Mouse (Mus musculus) ES-Bruce4 (cell line): ENCODE measurements around the gene Atad2b. TPM values are rescaled to one million over a fixed set of nuclear protein-coding genes. Genes with fewer than 3 reads are reported as not detected.

Source experiments
- H3K27ac ChIP-seq: 2 replicates; pipeline ENCODE4 v1.5.1; 2012; ENCODE audit warnings: low read length, inconsistent platforms; ENCODE audit not compliant: insufficient read depth
- H3K27me3 ChIP-seq: 2 replicates; pipeline ENCODE4 v1.6.1; 2012; ENCODE audit warnings: mild to moderate bottlenecking, low read length, inconsistent platforms; ENCODE audit not compliant: control insufficient read depth, poor library complexity, insufficient read depth, severe bottlenecking
- H3K36me3 ChIP-seq: 2 replicates; pipeline ENCODE4 v1.6.1; 2012; ENCODE audit warnings: inconsistent platforms, mild to moderate bottlenecking, low read length, moderate library complexity; ENCODE audit not compliant: control insufficient read depth, poor library complexity, insufficient read depth, severe bottlenecking
- H3K4me1 ChIP-seq: one replicate; pipeline ENCODE4 v1.8.1; 2011; ENCODE audit warnings: low read length; ENCODE audit not compliant: control insufficient read depth, insufficient read depth
- H3K4me3 ChIP-seq: 2 replicates; pipeline ENCODE4 v1.5.1; 2011; ENCODE audit warnings: low read depth, mild to moderate bottlenecking, low read length
- H3K9ac ChIP-seq: 2 replicates; pipeline ENCODE4 v1.6.1; 2012; ENCODE audit warnings: low read depth, mild to moderate bottlenecking, inconsistent platforms; ENCODE audit not compliant: poor library complexity, severe bottlenecking
- H3K9me3 ChIP-seq: replicated peaks from 2 replicates; pipeline ENCODE4 v1.6.1; 2012; ENCODE audit warnings: mild to moderate bottlenecking, low read length, inconsistent platforms; ENCODE audit not compliant: control insufficient read depth, poor library complexity, insufficient read depth, severe bottlenecking
- CTCF ChIP-seq: IDR thresholded peaks from one replicate; pipeline ENCODE4 v1.8.1; 2011; ENCODE audit warnings: low read depth, low read length
- EP300 ChIP-seq: IDR thresholded peaks from 2 replicates; pipeline ENCODE4 v1.6.1; 2011; ENCODE audit warnings: low read depth, low read length; ENCODE audit not compliant: insufficient read depth
- POLR2A ChIP-seq: IDR thresholded peaks from one replicate; pipeline ENCODE4 v1.8.1; 2011; ENCODE audit warnings: low read length; ENCODE audit not compliant: insufficient read depth
- polyA plus RNA-seq: library from polyadenylated mRNA; stranded (reverse); fragments of >200 nt; gene quantifications from 2 replicates; pipeline ENCODE4 v1.2.4, GENCODE M21; 2011; ENCODE audit warnings: low read depth; ENCODE audit not compliant: missing spikeins, insufficient read depth, insufficient read length

The Atad2b gene
- polyA plus RNA-seq, 1 experiment: 34.1 TPM

DNA sequence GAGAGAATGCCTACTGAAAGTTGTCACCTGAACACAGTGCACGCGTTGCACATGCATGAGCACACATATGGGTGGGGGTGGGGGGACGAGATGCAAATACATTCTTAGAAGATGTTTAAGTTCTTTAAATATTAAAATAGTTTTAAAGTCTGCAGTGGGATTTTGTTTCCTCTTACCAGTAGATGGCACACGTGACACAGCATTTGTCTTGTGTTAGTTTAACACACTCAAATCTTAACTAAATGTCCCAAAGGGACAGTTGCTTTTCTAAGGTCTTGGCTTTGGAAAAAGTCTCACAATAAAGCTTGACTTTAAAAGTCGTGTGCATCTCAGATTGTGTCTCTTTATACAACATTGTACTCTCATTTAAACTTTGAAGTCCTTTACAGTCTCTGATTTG, 111.9 kb downstream of the Atad2b start:
- Histone ChIP-seq H3K9ac (no peak overlapping the region), H3K4me3 (no peak overlapping the region), H3K9me3 (no peaks in the 10 kb centered on the region), H3K36me3 (peaks cover 5% of the 10 kb centered on the region; the same call in 1 of the 2 replicates), H3K27ac (no peak overlapping the region), H3K4me1 (no peaks in the 10 kb centered on the region), H3K27me3 (no peaks in the 10 kb centered on the region)
- TF ChIP-seq POLR2A (no peak), CTCF (no peak), EP300 (no peak)

DNA sequence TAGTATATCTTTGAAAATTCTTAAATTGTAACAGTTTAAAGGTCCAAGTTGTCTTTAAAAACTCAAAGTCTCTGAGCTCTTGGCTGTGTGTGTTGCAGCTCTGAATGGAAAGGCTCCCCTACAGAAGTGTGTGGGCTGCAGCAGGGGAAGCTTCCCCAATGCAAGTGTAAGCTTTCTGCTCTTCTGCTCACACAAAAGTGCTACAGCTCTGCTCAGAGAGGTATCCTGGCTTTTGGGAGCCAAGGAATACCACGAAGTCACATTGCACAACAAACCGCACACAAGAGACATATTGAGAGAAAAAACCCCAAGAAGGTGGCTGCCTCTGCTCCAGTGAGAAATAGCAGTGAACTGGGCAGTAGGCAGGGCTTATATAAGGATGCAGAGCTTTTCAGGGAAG, 120.9 kb downstream of the Atad2b start:
- no peak for TF ChIP-seq EP300
- TF ChIP-seq CTCF: no peak
- no peak for TF ChIP-seq POLR2A
- H3K4me1 ChIP-seq: no peaks in the 10 kb centered on the region
- no peak overlapping the region for H3K4me3 ChIP-seq
- H3K27ac ChIP-seq: no peak overlapping the region
- H3K36me3 ChIP-seq: no peaks in the 10 kb centered on the region; the same call in 1 of the 2 replicates
- no peaks in the 10 kb centered on the region for H3K9me3 ChIP-seq
- no peaks in the 10 kb centered on the region for H3K27me3 ChIP-seq
- H3K9ac ChIP-seq: no peak overlapping the region

DNA sequence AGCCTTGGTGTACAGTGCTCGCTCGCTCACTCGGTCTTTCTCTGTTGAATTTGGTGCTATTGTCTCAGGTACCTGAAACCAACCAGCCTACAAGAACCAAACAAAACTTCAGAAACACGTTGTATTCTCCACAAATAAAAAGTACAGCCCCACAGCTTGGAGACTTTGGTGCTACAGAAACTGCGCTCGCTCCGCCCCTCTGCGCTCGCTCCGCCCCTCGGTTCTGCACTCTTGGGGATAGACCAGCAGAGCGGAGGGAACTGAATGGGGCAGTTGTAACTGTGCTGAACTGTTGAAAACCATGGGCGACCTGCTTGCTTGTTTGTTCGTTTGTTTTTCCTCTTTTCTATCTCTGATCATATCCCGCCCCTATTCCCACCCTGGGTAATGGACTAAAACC, 127.0 kb downstream of the Atad2b start:
- Histone ChIP-seq H3K4me3 (no peak overlapping the region), H3K9ac (no peak overlapping the region), H3K27ac (no peak overlapping the region), H3K36me3 (no peaks in the 10 kb centered on the region; the same call in 1 of the 2 replicates), H3K27me3 (no peaks in the 10 kb centered on the region), H3K4me1 (no peaks in the 10 kb centered on the region), H3K9me3 (no peaks in the 10 kb centered on the region)
- TF ChIP-seq POLR2A (no peak), CTCF (no peak), EP300 (no peak)

DNA sequence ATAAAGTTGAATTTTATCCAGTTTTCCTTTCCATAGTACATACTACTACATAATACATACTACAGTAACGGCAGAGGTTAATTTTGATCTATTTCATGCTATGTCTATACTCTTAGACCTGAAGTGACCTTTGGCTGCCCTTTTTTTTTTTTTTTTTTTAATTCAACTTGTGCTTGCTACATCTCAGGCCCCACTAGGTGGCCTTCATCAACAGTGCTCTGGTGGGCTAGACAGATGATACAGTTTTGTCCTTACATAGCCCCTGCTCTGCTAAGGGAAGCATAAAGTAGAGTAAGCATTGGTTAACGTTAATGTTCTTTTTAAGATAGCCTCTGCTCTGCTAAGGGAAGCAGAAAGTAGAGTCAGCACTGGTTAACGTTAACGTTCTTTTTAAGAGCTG, 131.0 kb downstream of the Atad2b start:
- Histone ChIP-seq H3K27me3 (no peaks in the 10 kb centered on the region), H3K27ac (no peak overlapping the region), H3K4me3 (no peak overlapping the region), H3K9me3 (no peaks in the 10 kb centered on the region), H3K9ac (no peak overlapping the region), H3K36me3 (no peaks in the 10 kb centered on the region), H3K4me1 (no peaks in the 10 kb centered on the region)
- TF ChIP-seq CTCF: no peak
- TF ChIP-seq POLR2A: no peak
- TF ChIP-seq EP300: no peak

DNA sequence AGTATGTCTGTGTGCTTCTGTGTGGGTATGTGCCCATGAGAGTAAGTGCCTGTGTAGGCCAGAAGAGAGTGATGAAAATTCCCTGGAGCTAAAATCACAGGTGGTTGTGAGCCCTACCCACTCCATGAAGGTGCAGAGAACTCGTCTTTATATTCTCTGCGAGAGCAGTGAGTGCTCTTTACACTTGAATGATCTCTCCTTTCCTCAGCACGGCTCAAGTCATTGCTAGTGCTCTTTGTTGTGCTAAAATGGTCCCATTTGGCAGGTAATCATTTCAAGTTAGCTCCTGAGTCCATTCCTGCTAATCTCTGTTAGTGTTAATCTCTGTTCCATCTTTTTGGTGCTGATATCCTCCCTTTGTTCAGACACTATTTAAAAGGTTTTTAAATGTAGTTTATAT, 150.4 kb downstream of the Atad2b start:
- H3K9me3 ChIP-seq: no peaks in the 10 kb centered on the region
- H3K27ac ChIP-seq: no peak overlapping the region
- no peaks in the 10 kb centered on the region for H3K27me3 ChIP-seq
- no peaks in the 10 kb centered on the region for H3K36me3 ChIP-seq
- no peak overlapping the region for H3K4me3 ChIP-seq
- no peaks in the 10 kb centered on the region for H3K4me1 ChIP-seq
- TF ChIP-seq CTCF (no peak), POLR2A (no peak), EP300 (no peak)
- no peak overlapping the region for H3K9ac ChIP-seq

DNA sequence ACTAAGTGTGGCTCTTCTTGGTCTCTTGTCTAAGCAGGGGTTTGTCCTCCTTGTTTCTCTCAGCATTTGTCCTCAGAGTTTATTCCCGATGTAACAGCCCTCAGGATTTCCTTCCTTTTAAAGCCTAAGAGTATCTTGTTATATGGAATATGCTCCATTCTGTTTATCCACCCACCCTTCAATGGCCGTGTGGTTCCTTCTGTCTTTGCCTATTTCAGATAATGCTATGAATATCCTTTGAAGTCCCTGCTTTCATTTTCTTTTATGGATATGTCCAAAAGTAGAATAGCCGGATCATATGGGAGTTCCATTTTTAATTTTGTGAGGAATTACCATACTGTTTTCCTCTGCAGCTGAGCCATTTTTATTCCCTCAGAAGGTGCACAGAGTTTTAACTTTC, 153.0 kb downstream of the Atad2b start:
- H3K9ac ChIP-seq: no peak overlapping the region
- H3K4me3 ChIP-seq: no peak overlapping the region
- H3K27me3 ChIP-seq: no peaks in the 10 kb centered on the region
- no peak overlapping the region for H3K27ac ChIP-seq
- no peak for TF ChIP-seq EP300
- no peak for TF ChIP-seq CTCF
- no peak for TF ChIP-seq POLR2A
- H3K36me3 ChIP-seq: no peaks in the 10 kb centered on the region
- H3K9me3 ChIP-seq: no peaks in the 10 kb centered on the region
- H3K4me1 ChIP-seq: no peaks in the 10 kb centered on the region

DNA sequence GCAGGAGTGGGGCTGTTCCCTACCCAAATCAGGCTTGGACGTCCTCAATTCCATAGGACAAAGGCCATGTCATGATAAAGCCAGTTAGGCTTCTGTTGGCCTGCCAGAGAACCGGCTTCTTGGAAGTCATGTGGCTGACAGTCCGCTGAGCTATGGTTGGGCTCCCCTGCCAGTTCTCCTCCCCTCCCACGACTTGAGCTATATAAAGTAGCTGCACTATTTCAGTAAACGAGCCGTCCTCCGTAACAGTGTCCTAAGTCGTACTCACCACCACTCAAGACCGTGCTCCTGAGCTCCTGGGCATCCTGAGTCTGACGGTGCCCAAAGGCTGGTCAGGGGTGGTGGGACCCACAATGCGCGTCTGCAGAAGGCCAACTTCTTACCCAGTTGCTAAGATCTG, 156.0 kb downstream of the Atad2b start:
- no peak overlapping the region for H3K9ac ChIP-seq
- TF ChIP-seq EP300: no peak
- no peak for TF ChIP-seq CTCF
- TF ChIP-seq POLR2A: no peak
- no peaks in the 10 kb centered on the region for H3K36me3 ChIP-seq

More for the DNA sequence above, 156.0 kb downstream of the Atad2b start:
- H3K4me1 ChIP-seq: no peaks in the 10 kb centered on the region
- no peaks in the 10 kb centered on the region for H3K9me3 ChIP-seq
- no peak overlapping the region for H3K27ac ChIP-seq
- H3K4me3 ChIP-seq: no peak overlapping the region
- H3K27me3 ChIP-seq: no peaks in the 10 kb centered on the region
